Mouse (Mus musculus): Measurements from ENCODE around the gene Btnl2.

Gene Btnl2

GRCm38 (mm10) chr17:34347606-34348308 lies 6.9 kb upstream of the Btnl2 start:
- DNase-seq (ENCODE audit: low read depth, low spot score): peak; percentile 79

GRCm38 (mm10) chr17:34349429-34349828 lies 5.2 kb upstream of the Btnl2 start:
- DNase-seq (ENCODE audit: low read depth, low spot score): peak; percentile 80

DNA sequence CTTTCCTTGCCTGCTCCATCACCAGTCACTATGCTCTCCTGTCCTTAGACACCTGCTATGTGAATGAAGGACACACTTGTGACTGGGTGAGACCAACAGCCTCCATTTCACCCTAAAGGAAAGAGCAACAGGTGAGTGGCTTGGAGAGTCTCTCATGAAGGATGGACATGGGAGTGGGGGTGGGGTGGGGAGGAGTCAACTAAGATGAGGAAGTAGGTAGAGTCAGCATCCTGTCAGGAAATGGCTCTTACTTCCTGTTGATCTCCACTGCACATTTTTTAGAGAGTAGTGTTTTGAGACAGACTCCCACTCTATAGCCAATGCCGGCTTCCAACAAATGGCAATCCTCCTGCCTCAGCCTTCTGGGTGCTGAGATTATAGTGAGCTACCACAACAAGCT lies 318 bp downstream of the Btnl2 start:
- DNase-seq (ENCODE audit: low read depth, low spot score): peak; percentile 49

- no peak for DNase-seq (ENCODE audit: low read depth, low spot score)
Measured at GRCm38 (mm10) chr17:34362954-34363546, 8.4 kb downstream of the Btnl2 start.

- DNase-seq (ENCODE audit: low read depth, low spot score): no peak
Measured at GRCm38 (mm10) chr17:34363676-34364310, 9.2 kb downstream of the Btnl2 start.

- no peak for DNase-seq (ENCODE audit: low read depth, low spot score)
Measured at GRCm38 (mm10) chr17:34365031-34365430, 10.4 kb downstream of the Btnl2 start.

DNA sequence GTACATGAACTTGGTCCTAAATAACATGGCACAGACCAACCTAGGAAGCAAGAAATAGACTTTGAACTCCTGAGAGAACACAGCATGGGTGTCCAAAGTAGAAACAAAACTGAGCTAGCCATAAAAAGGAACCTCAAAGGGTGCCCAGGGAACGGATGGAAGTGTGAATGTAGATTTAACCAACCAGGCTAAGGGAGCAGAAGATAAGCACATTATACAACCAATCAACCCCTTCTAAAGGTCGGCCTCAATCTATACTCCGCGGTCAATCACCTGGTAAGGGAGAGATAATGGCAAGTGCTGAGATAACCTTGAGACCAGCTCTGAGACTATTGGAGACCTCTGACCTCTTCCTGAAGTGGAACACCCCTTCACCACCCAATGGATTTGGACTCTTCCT lies 15.9 kb downstream of the Btnl2 start:
- DNase-seq (ENCODE audit: low read depth, low spot score): no peak

- no peak for DNase-seq (ENCODE audit: low read depth, low spot score)
Measured at GRCm38 (mm10) chr17:34373055-34373709, 18.6 kb downstream of the Btnl2 start.

DNA sequence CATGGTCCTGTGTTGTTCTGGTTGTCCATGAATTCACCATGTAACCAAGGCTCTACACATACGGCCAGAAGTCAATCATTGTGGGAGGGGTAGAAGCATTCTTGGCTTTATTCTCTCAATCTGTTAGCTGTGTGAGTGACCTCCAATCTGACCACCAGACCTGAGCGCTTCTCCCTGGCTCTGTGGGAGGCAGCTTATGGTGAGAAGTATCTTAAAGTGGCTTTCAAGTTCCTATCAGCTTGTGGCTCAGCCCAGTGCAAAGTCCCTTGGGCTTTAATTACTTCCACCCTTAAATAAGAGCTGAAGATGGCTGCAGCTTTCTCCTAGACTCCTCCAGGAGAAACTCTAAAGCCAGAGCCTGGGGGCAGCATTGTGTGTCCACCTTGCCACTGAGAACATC lies 22.2 kb downstream of the Btnl2 start, which contains the start of gene Btnl1:
TSS of gene Btnl1 (plus strand) at position 286 of the 400 bp plus-strand sequence.
- no peak for DNase-seq (ENCODE audit: low read depth, low spot score)

GRCm38 (mm10) chr17:34377450-34378209 lies 23.0 kb downstream of the Btnl2 start:
- no peak for DNase-seq (ENCODE audit: low read depth, low spot score)

DNA sequence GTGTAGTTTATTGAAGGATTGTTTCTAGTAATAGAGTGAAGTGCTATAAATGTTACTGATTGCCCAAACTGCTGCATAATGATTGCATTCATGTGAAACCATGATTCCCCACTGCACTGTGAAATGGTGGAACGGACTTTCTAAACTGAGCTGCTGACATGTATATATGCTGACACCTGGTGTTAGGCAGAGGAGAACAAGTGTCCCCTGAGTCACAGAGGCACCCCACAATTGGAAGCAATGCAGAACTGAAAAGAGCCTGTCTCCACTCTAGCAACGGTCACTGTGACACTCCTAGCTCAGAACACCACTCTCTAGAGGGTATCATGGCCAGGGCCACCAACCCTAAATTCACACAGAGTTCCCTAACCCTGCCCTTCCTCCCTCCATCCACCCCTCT lies 24.1 kb downstream of the Btnl2 start:
- DNase-seq (ENCODE audit: low read depth, low spot score): no peak

GRCm38 (mm10) chr17:34379451-34379850 lies 24.8 kb downstream of the Btnl2 start:
- DNase-seq (ENCODE audit: low read depth, low spot score): no peak

DNA sequence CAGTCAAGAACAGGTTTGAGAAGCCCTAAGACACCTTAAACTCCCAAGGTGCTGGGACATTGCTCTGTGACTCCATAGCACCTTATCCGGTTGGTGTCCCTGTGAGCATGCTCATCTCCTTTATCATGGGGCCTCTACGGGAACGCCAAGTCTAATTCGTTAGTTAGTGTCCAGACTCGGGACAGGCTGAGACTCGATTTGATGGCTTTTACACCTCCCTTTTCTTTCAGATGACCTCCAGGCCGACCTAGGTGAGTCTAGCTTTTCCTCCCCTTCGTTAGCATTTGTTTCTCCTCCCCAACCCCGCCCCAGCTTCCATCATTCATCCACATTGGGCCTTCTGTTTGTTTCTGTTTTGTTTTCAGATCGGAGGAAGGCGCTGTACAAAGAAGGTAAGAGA lies 27.3 kb downstream of the Btnl2 start:
- DNase-seq (ENCODE audit: low read depth, low spot score): no peak

- peak; percentile 26 for DNase-seq (ENCODE audit: low read depth, low spot score)
Measured at GRCm38 (mm10) chr17:34383212-34383611, 28.6 kb downstream of the Btnl2 start.

DNA sequence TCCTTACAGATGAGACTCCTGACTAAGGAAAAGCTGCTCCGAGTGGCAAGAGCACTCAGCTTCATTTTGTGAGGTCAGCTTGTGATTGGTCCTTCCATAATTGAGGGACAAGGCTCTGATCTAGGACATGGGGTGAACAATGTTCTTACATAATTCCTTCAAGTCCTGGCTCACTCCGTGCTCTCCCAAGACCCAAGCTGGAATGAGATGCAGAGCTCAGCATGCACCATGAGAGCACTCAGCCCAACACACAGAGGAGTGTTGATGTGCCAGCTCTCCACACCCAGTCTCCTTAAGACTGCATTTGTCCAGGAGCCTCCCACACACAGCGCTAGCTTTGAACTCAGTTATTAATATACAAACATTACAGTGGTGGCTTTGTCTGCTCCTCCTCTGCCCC lies 30.1 kb downstream of the Btnl2 start:
- no peak for DNase-seq (ENCODE audit: low read depth, low spot score)

DNA sequence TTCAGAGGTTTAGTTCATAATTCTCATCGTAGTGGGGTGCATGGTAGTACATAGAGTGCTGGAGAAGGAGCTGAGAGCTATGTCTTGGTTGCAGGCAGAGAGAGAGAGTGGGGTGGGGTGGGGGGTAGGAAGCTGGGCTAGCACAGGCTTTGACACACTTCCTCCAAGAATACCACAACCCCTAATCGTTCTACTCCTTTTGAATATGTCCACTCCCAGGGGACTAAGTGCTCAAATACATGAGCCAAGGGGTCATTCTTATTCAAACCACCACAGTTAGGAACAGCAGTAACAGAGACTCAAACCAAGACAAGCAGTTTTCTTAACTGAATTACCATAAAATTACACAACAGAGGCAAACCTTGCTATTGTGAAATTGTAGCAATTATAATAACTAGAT lies 32.0 kb downstream of the Btnl2 start:
- DNase-seq (ENCODE audit: low read depth, low spot score): no peak

- peak; percentile 56 for DNase-seq (ENCODE audit: low read depth, low spot score)
Measured at GRCm38 (mm10) chr17:34388513-34388912, 33.9 kb downstream of the Btnl2 start.

DNA sequence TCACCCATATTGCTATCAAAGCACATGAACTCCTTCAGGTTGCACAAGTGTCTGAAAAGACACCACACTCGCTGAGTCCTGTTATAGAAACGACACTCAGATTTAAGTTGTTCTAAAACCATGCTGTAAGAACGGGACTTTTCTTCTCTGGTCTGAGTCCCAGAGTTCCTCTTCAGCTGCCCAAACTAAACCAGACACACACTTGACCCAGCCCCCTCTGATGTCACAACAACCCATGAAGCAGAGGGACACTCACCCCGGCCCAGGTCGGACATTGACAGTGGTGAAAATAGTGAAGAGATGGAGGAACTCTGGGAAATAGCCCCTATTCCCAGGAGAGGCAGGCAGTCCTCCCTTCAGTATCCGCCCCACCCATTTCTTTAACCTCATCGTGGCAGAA lies 36.9 kb downstream of the Btnl2 start:
- DNase-seq (ENCODE audit: low read depth, low spot score): no peak

DNA sequence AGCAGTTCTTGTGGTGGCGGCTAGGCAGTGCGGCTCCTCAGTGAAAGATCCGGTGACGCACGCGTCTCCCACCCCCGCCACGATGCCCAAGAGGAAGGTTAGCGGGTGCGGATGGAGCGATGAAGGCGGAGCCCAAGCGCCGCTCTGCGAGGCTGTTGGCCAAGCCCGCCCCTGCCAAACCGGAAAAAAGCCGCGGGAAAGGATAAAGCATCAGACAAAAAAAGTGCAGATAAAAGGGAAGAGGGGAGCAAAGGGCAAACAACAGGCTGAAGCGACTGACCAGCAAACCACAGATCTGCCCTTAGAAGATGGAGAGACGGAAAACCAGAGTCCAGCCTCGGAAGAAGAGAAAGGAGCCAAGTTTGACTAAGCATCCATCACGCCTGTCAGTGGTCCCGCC lies 37.7 kb downstream of the Btnl2 start:
- peak; percentile 62 for DNase-seq (ENCODE audit: low read depth, low spot score)

DNA sequence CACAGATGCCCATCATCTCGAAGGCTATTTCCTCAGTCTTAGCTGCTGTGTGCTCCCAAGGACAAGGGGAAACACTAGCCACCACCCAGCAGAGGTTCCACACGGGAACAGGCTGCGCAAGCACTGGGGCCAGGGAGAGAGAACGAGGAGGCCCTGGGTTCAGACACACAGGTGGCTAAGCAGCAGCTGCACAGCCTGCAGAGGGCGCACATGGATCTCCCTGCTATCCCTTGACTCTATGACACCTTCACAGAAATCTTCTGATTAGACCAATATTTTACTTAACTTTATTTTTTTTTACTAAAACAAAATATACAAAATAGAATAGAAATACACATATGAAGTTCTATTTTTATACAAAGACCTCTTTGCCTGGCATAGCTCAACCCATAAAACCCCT lies 42.7 kb downstream of the Btnl2 start:
- no peak for DNase-seq (ENCODE audit: low read depth, low spot score)

DNA sequence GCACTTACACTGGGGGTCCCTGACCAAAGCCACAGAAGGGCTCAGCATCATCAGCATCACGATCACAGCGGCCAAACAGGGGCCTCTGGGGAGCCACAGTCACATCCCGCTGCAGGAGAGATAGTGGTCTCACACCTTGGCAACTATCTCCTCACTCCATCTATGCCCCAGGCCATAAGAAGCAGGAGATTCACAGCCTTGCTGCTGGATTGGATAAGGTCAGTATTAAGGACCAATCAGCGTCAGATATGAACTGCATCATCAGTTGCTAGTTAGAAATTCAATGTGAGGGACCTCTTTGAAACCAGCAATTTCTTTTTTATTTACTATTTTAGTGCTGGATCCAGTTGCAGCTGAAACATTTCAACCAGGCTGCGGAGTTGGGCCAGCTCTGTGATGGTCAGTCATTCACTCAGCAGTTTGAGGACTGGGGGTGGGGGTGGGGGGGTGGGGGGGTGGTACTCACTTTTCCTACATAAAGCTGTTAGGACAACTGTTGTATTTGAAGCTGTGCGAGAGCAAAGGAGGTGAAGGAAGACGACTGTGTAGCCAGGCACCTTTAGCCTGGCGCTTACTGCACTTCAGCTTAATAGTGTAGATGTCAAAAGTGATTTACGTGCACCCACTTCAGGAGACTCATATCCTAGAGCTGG lies 43.6 kb downstream of the Btnl2 start:
- DNase-seq (ENCODE audit: low read depth, low spot score): peak; percentile 89
